Mouse (Mus musculus) ovary, postnatal 14 days (tissue): ENCODE data around the gene Acap2.

Experiments used
- DNase-seq: peaks from one replicate; pipeline ENCODE4 v3.0.0; 2022; ENCODE audit warnings: low spot score

The Acap2 gene

DNA sequence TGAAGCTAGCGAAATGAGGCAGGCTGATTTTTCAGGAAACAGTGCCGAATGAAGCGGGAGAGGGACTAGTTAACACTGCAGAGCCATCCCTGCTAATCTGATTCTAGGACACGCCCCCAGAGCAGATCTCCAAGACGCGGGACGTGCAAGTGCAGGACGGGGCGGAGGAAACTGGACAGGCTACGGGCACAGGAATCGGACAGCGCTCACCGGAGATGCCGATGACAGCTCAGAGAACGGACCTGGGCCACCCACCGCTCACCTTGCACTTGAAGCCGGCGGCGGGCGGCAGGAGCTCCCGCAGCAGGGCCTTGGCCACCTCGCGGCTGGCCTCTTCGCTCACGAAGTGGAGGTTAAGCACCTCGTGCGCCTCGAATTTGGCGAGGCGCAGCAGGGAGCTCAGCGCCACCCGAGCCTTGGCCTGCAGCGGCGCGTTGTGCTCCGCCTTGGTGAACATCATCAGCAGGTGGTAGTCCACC is 120.4 kb downstream of the Acap2 start:
- peak; percentile 38 for DNase-seq

GRCm38 (mm10) chr16:31077396-31077795 is 123.6 kb downstream of the Acap2 start:
- no peak for DNase-seq

DNA sequence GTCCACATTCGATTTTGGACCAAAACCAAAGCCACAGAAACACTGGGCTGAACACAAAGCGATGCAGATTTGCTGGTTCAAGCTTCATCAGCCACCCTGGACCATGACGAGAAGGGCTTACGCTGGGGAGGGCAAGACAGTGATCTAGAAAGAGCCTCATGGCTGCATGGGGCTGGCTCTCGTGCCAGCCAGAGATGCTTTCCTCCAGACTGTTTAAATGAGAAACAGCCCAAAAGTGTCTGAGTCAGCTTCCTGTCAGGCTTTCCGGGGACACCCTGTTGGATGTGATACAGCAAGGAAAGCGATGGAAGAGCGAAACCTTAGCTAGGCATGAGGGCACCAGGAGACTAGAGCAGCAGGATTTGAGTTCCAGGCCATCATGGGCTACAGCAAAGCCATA is 124.6 kb downstream of the Acap2 start:
- DNase-seq = no peak

- no peak for DNase-seq
Measured at GRCm38 (mm10) chr16:31074324-31074908, 126.6 kb downstream of the Acap2 start.

DNA sequence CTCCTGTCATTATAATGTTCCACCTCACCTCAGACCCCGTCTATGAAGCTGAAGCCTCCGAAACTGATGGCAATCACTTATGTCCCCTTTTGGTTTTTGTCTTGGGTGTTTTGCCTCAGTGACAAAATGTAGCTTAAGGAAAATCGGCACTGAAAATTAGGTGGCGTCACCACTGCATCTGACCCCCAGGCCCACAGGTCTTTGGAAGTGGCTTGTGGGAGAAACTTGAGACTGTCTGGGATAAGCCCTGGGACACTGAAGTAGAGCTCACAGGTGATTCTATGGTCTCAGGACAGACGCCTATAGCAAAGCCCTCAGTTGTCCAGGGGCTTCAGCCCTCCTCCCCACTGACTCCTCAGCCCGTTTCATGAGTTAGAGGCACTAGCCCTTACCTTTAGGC is 129.3 kb downstream of the Acap2 start:
- no peak for DNase-seq

- peak; percentile 79 for DNase-seq
Measured at GRCm38 (mm10) chr16:31070358-31071133, 130.5 kb downstream of the Acap2 start.

- no peak for DNase-seq
Measured at GRCm38 (mm10) chr16:31069211-31070166, 131.6 kb downstream of the Acap2 start.

DNA sequence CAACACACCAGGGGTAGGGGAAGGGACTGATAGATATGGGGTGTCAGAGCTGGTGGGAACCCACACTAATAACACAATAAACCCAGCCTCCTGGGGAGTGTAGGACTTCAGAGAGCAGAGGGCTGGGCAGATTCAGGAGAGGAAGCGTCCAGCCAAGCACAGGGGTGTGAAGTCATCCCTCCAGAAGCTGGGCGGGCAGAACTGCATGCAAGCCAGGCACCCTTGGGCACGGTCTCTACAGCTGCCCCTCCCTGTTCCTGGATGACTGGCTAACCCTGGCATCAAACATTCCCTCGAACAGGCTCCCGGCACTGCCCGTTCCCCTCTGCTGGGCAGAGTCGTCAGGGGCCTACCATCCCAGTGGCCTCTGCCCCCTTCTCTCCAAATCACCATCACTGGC is 132.8 kb downstream of the Acap2 start:
- DNase-seq = no peak

- DNase-seq = no peak
Measured at GRCm38 (mm10) chr16:31066344-31067098, 134.5 kb downstream of the Acap2 start.

DNA sequence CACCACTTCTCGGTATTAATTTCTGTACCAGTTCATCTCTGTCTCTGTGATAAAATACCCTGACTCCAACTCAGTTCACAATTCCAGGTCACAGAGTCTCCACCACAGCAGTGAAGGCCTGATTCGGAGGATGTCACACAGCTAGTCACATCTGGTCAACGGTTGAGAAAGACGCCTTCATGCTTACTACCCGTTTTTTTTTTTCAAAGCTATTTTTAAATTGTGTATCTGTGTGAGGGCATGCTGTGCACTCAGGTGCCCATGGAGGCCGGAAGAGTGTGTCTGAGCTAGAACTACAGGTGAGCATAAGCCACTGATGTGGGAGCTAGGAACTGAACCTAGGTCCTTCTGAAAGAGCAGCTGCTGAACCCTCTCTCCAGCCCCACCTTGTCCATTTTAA is 136.3 kb downstream of the Acap2 start:
- no peak for DNase-seq

DNA sequence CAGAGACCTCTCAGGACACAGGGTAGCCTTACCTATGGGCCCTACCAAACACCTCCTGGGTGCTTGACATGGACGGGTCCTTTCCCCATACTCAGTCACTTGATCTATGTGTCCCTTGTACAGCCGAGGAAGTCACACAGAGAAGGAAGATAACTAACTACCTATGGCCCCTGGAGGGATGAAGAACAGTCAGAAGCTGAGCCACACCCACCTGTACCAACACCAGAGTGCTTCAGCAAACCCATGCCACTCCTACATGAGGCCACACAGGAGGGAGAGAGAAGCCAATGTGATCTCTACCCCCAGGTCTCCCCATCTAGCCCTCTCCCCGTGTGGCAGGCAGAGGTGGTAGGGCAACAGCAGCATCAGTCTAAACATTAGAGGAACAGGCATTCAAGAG is 138.1 kb downstream of the Acap2 start:
- DNase-seq = no peak

- DNase-seq = no peak
Measured at GRCm38 (mm10) chr16:31061246-31061880, 139.7 kb downstream of the Acap2 start.

GRCm38 (mm10) chr16:31060714-31061113 is 140.3 kb downstream of the Acap2 start:
- DNase-seq = no peak

GRCm38 (mm10) chr16:31060226-31060625 is 140.8 kb downstream of the Acap2 start:
- no peak for DNase-seq

DNA sequence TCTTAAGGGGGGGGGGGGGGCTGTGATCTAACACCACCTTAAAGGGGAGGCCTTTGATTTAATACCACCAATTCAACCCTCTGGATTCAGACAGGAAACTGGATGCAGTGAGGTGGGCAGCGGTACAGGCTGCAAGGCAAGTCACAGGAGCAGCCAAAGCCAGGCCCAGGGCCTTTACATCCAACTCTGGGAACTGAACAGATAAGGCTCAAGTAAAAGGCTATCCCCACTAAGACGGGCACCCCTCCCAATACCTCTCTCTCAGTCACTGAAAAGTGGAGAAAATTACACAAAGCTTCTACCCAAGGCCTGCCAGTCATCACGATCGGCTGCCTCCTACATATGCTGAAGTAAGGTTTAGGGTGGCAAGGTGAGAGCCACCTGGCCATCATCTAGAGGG is 141.3 kb downstream of the Acap2 start:
- DNase-seq = no peak

GRCm38 (mm10) chr16:31052812-31053211 is 148.2 kb downstream of the Acap2 start:
- DNase-seq = no peak

DNA sequence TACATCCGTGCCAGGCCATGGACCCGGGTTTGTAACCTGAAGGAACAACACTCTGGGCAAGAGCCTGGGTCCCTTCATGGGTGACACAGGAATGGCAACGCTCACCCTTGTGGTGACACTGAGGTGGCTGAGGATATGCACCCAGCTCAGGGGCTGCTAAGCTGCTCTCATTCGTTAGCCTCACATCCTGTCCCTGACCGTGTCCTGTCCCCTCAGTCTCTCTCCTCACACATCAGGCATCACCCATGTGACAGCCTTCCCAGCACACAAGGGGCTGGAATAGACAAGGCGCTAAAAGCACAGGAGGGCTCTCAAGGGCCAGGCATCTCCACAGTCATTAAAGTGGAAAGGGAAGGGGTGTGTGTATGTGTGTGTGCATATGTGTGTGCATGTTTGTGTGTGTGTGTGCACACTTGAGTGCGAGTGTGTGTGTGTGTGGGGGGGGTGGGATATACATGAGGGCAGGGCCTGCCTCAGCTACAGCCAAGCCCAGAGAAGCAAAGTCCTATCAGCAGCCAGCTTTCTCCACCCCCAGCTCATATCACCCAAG is 148.8 kb downstream of the Acap2 start:
- DNase-seq = no peak

- DNase-seq = no peak
Measured at GRCm38 (mm10) chr16:31050701-31051100, 150.3 kb downstream of the Acap2 start.

DNA sequence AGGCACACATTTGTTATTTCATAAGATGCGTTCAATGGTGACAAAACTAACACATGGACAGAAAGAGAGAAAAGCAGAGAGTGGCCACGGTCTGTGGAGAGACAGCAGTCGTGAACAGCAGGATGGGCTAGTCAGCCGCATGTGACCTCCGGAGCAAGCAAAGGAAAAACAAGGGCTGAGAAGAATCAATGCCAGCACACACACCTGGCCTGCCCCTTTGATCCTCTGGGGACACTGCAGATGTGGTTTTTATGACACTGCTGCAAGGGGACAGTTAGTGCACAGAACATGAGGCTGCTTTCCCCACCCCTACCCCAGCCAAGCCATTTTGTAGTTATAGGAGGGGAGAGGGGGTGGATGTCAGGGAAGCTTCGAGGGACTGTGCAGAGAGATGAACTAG is 152.9 kb downstream of the Acap2 start:
- DNase-seq = no peak

DNA sequence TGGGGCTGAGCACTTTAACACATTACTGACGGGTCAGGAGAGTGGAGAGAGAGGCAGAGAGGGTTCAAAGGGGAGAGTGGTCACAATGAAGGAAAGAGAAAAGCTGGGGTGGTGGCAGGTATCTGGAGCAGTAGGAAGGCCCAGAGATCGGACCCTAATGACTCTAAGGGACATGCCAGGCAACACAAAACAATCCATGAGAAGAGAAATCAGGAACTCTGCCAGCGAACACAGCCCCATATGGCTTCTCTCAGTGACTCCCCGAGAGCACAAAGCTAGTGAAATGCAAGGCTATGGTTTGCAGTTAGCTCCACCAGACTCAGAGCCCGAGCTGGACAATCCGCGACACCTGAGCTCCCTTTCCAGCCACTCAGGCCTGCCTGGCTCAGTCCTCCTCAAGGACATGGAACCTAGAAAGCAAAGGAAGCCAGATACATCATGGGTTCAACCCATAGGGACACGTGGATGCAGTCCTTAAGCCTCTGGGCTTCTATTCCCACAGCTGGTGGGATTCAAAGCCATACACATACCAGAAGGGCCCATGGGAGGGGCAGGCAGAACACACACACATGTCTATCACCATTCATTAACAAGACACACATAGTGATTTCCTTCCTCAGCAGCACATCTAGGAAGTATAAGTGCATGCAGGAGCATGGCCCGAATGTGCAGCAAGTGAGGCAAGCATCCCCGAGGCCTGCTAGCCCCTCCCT is 153.7 kb downstream of the Acap2 start:
- no peak for DNase-seq
